ENCODE assay signal across 8 mouse cellular contexts in the genomic region with DNA sequence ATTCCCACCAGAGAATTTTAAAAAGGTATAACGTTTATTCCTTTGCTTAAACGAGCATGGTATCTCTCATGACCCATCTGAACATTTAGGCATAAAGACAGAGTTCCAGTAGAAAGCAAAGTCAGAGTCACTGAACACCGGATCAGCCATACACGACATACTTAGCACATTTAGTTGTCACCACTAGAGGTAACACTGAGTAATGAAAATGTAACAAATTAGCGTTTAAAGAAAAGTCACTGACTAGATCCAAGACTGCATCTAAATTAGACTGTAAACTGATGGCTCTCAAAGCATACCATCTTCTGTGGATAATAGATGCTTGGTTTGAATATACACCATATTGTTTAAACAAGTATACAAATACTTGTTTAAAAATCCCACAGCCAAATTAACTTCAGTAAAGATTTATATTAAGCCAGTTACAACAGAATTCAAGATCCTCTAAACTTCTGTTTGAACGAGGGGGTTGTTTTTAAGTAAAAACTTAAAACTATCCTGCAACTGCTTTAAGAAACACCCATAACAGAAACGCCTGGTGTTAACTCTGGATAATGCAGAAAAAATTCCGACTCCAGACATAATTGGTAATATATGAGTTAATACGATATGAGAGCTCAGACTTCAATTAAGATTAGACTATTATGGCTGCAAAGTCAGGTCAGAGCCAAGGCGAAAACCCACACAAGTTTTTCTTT. TPM values are rescaled to one million over a fixed set of nuclear protein-coding genes. Genes with fewer than 3 reads are reported as not detected.
DNase-seq lines count a peak whose midpoint lies in the region; ATAC-seq lines count a peak whose summit lies in the region.

No protein-coding gene starts in this region.

- H3K4me3 ChIP-seq in forebrain, embryonic 14.5 days (ENCODE audit: low read depth, low read length), result peak overlapping the region; percentile 71
- peak overlapping the region; percentile 97 for H3K4me3 ChIP-seq in liver, embryonic 15.5 days (replicated peaks)

- H3K9ac ChIP-seq in forebrain, embryonic 14.5 days (ENCODE audit: low read length), result peak overlapping the region; percentile 68
- H3K9ac ChIP-seq in liver, embryonic 15.5 days, result peak overlapping the region; percentile 67

- no peak overlapping the region for H3K27ac ChIP-seq in forebrain, embryonic 14.5 days (ENCODE audit: low read depth, low read length)
- peak overlapping the region; percentile 94 for H3K27ac ChIP-seq in liver, embryonic 15.5 days (replicated peaks)

- ATAC-seq in forebrain, embryonic 14.5 days, result no peak
- ATAC-seq in liver, embryonic 15.5 days (ENCODE audit: insufficient read depth), result no peak

- peaks cover 14% of the 10 kb centered on the region for H3K36me3 ChIP-seq in forebrain, embryonic 14.5 days (ENCODE audit: control insufficient read depth, insufficient read depth, low read length)
- H3K36me3 ChIP-seq in liver, embryonic 15.5 days (replicated peaks), result peaks cover 17% of the 10 kb centered on the region

- peak overlapping the region; percentile 83 for H3K4me2 ChIP-seq in forebrain, embryonic 14.5 days (ENCODE audit: low read length)
- H3K4me2 ChIP-seq in liver, embryonic 15.5 days, result peak overlapping the region; percentile 90

- 31% methylated on average over 10 of the region's 10 CpGs for WGBS in forebrain, embryonic 14.5 days
- 11% methylated on average over 10 of the region's 10 CpGs for WGBS in liver, embryonic 15.5 days (ENCODE audit: insufficient replicate concordance)

- DNase-seq in kidney, adult 9 months, result peak; percentile 9
- no peak for DNase-seq in kidney, postnatal 4 days
- DNase-seq in Muller cell, postnatal 12 days (ENCODE audit: inconsistent ontology term), result peak; percentile 3
- DNase-seq in forebrain, embryonic 14.5 days (ENCODE audit: low spot score), result peak; percentile 38
- DNase-seq in ovary, postnatal 10 days (ENCODE audit: low spot score), result no peak
- DNase-seq in right cerebral cortex, postnatal 10 days (ENCODE audit: low spot score in 2 of 2), result no peak
- no peak for DNase-seq in layer of hippocampus, postnatal 10 days (ENCODE audit: low spot score in 2 of 2)

- peaks cover 3% of the 10 kb centered on the region for H3K4me1 ChIP-seq in forebrain, embryonic 14.5 days (ENCODE audit: control insufficient read depth, insufficient read depth, low read length)
- H3K4me1 ChIP-seq in liver, embryonic 15.5 days (replicated peaks), result peaks cover 17% of the 10 kb centered on the region

- H3K9me3 ChIP-seq in forebrain, embryonic 14.5 days (replicated peaks; ENCODE audit: control insufficient read depth, low read length), result 0 out of 2 replicates have a peak, but pooled peaks cover 5% of the 10 kb centered on the region
- no peaks in the 10 kb centered on the region for H3K9me3 ChIP-seq in liver, embryonic 15.5 days (replicated peaks)

- H3K27me3 ChIP-seq in forebrain, embryonic 14.5 days (replicated peaks; ENCODE audit: control insufficient read depth, insufficient read depth, low read length), result no peaks in the 10 kb centered on the region
- no peaks in the 10 kb centered on the region for H3K27me3 ChIP-seq in liver, embryonic 15.5 days

RNA-seq across cellular contexts. Expression of a gene that starts 1.2 kb away (rescaled TPM):
- 10.4 and 11.0 TPM in 2 replicates for polyA plus RNA-seq in forebrain, embryonic 14.5 days (2014; fragmentation: Nextera tagmentation; extraction: Ambion mirVana)
- 15.1 and 18.0 TPM in 2 replicates for polyA plus RNA-seq in liver, embryonic 15.5 days (2015; fragmentation: Nextera tagmentation; extraction: Ambion mirVana)
- 1 to 10 TPM; 1.8 to 2.6 TPM for total RNA-seq in layer of hippocampus, postnatal 10 days (2021)

RNA-seq across cellular contexts. Expression of a gene that starts 1.7 kb away (rescaled TPM):
- 47.2 and 47.7 TPM in 2 replicates for polyA plus RNA-seq in forebrain, embryonic 14.5 days (2014; fragmentation: Nextera tagmentation; extraction: Ambion mirVana)
- 44.5 and 47.5 TPM in 2 replicates for polyA plus RNA-seq in liver, embryonic 15.5 days (2015; fragmentation: Nextera tagmentation; extraction: Ambion mirVana)
- 10 to 100 TPM; 31.5 to 32.6 TPM for total RNA-seq in layer of hippocampus, postnatal 10 days (2021)

RNA-seq across cellular contexts. Expression of a gene that starts 36.5 kb away (rescaled TPM):
- polyA plus RNA-seq in forebrain, embryonic 14.5 days (2014; fragmentation: Nextera tagmentation; extraction: Ambion mirVana), result 163 and 176 TPM in 2 replicates
- polyA plus RNA-seq in liver, embryonic 15.5 days (2015; fragmentation: Nextera tagmentation; extraction: Ambion mirVana), result 89.7 and 91.5 TPM in 2 replicates
- 10 to 100 TPM; 71.5 to 79.5 TPM for total RNA-seq in layer of hippocampus, postnatal 10 days (2021)

Comparison
In these comparisons a context has a peak if more than half of its experiments do, and no peak if none do; other contexts are left out.
1. DNase-seq: peak in kidney, adult 9 months (single experiment), Muller cell, postnatal 12 days (single experiment) and forebrain, embryonic 14.5 days (single experiment); none in kidney, postnatal 4 days (0 of 2), ovary, postnatal 10 days (single experiment), right cerebral cortex, postnatal 10 days (0 of 2) and layer of hippocampus, postnatal 10 days (0 of 2).